Mouse (Mus musculus) c-Kit-positive CD71-positive TER-119-positive erythroid progenitor cells, embryonic 14.5 days (primary cell): ENCODE results near the gene Gm3636.
"Not testable (repeated sequence)": the region's sequence is repeated elsewhere in the genome, so short reads cannot be mapped to it uniquely, and the experiment has no call there.

Experiments
- DNase-seq: peaks from one replicate; pipeline ENCODE4 v3.0.0-alpha.2; 2013; ENCODE audit warnings: low spot score

Gm3636 gene

DNA sequence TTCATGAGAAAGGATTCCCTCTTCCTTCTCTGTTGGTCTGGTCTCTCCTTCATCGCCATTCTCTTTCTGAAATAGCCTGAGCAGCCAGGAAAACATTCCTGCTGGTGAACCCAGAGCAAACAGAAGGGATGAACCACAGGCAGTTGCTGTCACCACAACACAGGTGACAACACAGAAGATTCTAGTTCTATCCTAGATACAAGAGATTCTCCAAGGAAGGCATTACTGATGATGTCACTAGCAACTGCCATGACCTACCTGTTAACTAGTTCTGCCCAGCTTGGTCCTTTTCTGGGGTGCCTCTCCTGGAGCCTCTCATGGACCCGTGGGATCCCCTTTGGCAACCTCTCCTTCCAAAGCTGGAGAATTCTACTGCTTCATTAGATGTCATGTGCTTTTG is at the start of gene Gm3636:
Gm3636 (minus strand) TSS at position 101 of the 400 bp plus-strand sequence.
- not testable (repeated sequence) for DNase-seq

DNA sequence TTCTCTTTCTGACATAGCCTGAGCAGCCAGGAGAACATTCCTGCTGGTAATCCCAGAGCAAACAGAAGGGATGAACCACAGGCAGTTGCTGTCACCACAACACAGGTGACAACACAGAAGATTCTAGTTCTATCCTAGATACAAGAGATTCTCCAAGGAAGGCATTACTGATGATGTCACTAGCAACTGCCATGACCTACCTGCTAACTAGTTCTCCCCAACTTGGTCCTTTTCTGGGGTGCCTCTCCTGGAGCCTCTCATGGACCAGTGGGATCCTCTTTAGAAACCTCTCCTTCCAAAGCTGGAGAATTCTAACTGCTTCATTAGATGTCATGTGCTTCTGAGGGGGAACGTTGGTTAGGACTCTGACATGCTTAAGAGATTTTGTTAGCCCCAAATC is 32.2 kb upstream of the Gm3636 start, which contains the start of gene Gm8362:
Gm8362 (minus strand) TSS at position 101 of the 400 bp plus-strand sequence.
- not testable (repeated sequence) for DNase-seq

DNA sequence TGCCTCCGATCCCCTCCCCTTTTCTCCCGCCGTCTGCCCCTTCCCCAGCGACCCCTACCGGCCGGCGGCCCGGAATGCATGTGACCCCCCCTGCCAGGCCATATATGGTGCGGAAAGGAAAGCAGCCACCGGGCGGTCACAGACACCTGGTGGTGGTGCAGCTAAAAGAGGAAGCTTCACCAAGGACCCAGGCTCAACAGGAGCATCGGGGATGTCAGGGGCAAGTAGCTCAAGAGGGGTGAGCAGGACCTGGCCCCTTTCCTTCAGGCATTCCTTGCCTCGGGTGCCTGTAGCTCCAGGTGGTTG is 15.1 kb upstream of the Gm3636 start:
- not testable (repeated sequence) for DNase-seq

DNA sequence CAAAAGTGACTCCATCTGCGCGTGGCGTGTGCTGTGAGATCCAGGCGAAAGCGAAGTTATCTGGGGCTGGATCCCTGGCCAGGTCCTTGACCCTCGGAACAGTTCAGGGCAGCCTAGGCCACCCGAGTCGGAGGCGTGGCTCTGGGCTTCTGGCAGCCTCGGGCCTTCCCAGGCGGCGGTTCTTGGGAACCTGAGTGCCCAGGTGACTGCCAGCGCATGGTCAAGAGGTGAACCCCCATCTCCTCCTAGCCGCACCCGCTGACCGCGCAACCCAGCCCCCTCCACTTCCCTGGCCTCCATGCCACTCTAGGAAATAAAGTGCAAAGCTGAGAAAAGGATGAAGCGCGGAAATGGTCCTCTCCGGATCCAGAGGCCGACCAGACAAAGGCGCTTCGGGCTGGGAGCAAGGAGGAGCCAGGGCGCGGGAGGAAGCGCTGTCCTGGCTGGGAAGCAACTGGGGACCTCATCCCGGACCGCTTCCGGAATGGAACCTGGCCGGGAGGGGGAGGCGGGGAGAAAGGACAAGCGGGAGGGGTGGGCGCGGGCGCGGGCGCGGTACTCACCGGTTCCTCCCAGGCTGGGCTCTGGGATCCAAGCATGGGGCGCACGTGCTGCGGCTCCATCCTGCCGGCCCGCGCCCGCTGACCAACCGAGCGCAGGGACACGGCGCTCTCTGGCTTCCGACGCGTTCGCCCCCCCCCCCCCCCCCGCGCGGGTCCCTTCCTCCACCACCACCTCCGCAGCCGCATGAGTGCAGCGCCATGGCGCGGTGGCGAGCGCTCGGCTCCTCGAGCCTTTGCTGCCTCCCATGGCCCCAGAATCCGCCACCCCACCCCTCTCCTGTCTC is 14.5 kb upstream of the Gm3636 start:
- not testable (repeated sequence) for DNase-seq

DNA sequence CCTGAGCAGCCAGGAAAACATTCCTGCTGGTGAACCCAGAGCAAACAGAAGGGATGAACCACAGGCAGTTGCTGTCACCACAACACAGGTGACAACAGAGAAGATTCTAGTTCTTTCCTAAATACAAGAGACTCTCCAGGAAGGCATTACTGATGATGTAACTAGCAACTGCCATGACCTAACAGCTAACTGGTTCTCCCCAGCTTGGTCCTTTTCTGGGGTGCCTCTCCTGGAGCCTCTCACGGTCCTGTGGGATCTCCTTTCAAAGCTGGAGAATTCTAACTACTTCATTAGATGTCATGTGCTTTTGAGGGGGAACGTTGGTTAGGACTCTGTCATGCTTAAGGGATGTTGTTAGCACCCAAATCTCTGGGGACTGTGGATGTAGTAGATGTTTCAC is 22.0 kb downstream of the Gm3636 start, which contains the start of gene Gm8050:
Gm8050 (minus strand) TSS at position 101 of the 400 bp plus-strand sequence.
- DNase-seq: not testable (repeated sequence)
